Mouse (Mus musculus) testis, adult 2 months (tissue): Measurements from ENCODE around the gene Calb2.

ENCODE experiments used
- CTCF ChIP-seq: fragments of 200-500 bp; IDR thresholded peaks from 2 replicates; pipeline ENCODE4 v1.5.1; 2012; ENCODE audit warnings: low read depth, mild to moderate bottlenecking, inconsistent platforms, low read length, moderate library complexity; ENCODE audit not compliant: control insufficient read depth, insufficient read depth, insufficient replicate concordance
- POLR2A ChIP-seq: fragments of 200-500 bp; IDR thresholded peaks from 2 replicates; pipeline ENCODE4 v1.6.1; 2012; ENCODE audit warnings: low read depth, mild to moderate bottlenecking, inconsistent platforms, low read length, moderate library complexity; ENCODE audit not compliant: control insufficient read depth

DNA sequence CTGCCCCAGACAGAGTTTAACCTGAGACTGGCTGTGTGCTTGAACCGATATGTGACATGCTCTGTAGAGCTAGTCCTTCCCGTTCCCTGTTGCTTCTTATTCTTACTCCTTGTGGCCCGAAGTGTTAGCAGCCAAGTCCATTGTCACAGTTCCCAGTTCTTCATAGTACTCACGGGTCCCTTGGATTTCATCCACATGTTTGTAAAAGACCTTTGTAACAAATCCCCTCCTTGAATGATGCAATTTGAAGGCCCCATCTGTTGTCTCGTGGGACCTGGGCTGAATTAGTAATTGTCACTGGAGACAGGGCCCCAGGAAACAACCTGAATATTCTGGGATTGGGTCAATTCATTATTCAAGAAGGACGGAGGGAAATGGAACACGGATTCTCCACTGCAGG, 32.5 kb downstream of the Calb2 start:
- no peak for TF ChIP-seq CTCF
- no peak for TF ChIP-seq POLR2A
